Mouse (Mus musculus) lung, embryonic 16.5 days (tissue): ENCODE measurements at regions not wholly inside any gene's neighbourhood (a gene's known extent, or its start where the extent isn't known, plus 50 kb on each side); places are given as distances from the start of the nearest gene placed in this dataset.

Experiments
- ATAC-seq: fragments of 200-750 bp; cut with Nextera tagmentation; 2 replicates; pipeline ENCODE4 v1.8.0; 2017; ENCODE audit warnings: low read depth, mild to moderate bottlenecking, moderate library complexity
- H3K27ac ChIP-seq: fragments of 300-500 bp; sonication (generic); 2 replicates; pipeline ENCODE4 v1.5.1; 2014; ENCODE audit warnings: mild to moderate bottlenecking, control low read depth, low read length
- H3K27me3 ChIP-seq: fragments of 300-500 bp; sonication (generic); 2 replicates; pipeline ENCODE4 v1.6.1; 2014; ENCODE audit warnings: low read depth, low read length, mixed read lengths; ENCODE audit not compliant: control insufficient read depth, insufficient read depth
- H3K36me3 ChIP-seq: fragments of 300-500 bp; sonication (generic); 2 replicates; pipeline ENCODE4 v1.6.1; 2014; ENCODE audit warnings: low read length; ENCODE audit not compliant: control insufficient read depth, insufficient read depth
- H3K4me1 ChIP-seq: fragments of 300-500 bp; sonication (generic); replicated peaks from 2 replicates; pipeline ENCODE4 v1.6.1; 2014; ENCODE audit warnings: low read length, mixed read lengths; ENCODE audit not compliant: control insufficient read depth, insufficient read depth
- H3K4me2 ChIP-seq: fragments of 300-500 bp; sonication (generic); 2 replicates; pipeline ENCODE4 v1.6.1; 2014; ENCODE audit warnings: low read depth, low read length, control low read depth
- H3K4me3 ChIP-seq: fragments of 300-500 bp; sonication (generic); 2 replicates; pipeline ENCODE4 v1.5.1; 2014; ENCODE audit warnings: mild to moderate bottlenecking, low read length, control low read depth
- H3K9ac ChIP-seq: fragments of 300-500 bp; sonication (generic); 2 replicates; pipeline ENCODE4 v1.6.1; 2014; ENCODE audit warnings: low read length, control low read depth
- H3K9me3 ChIP-seq: fragments of 300-500 bp; sonication (generic); 2 replicates; pipeline ENCODE4 v1.6.1; 2016; ENCODE audit warnings: low read length; ENCODE audit not compliant: control insufficient read depth
- WGBS: fragments of 180-500 bp; shearing (Covaris S2); extraction: QIAGEN DNeasy Blood & Tissue Kit; methylation state at CpG from one replicate; pipeline ENCODE4 v1.1.7; 2014; 5-methylcytosine and 5-hydroxymethylcytosine counted together

DNA sequence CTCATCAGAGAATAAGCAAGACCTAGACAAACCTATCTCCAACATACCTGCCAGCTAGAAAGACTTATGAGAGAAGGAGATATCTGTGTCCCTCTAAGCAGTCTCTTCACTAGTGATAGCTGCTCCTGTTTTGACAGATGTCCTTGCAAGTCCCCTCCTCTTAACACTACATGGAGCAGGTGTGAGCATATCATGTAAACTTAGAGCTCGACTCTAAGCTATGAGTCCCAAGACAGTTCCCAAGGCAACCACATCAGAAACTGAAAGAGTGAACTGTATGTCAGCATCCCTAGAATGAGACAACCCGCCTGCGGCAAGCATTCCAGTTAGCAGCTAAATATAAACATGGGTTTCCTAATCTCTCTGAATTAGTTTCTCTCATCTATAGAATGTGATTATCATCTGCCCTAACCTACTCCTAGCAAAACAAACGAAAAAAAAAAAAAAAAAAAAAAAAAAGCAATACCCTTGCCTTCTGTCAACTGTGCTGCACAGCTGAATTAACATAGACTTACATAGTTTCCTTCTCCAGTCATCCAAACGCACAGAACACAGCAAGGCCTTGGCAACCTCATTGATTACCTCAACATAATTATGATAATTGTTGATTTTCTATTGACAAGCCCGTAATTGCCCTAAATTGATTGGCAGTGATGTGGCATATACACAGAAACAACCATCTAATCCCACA, 383.4 kb downstream of the Samd5 start:
- Histone ChIP-seq H3K36me3 (no peaks in the 10 kb centered on the region), H3K4me2 (no peak overlapping the region), H3K27me3 (no peaks in the 10 kb centered on the region), H3K27ac (no peak overlapping the region), H3K9me3 (no peaks in the 10 kb centered on the region), H3K9ac (no peak overlapping the region), H3K4me3 (no peak overlapping the region), H3K4me1 (no peaks in the 10 kb centered on the region)
- WGBS = 47% methylated on average over 6 of the region's 6 CpGs
- ATAC-seq = no peak

DNA sequence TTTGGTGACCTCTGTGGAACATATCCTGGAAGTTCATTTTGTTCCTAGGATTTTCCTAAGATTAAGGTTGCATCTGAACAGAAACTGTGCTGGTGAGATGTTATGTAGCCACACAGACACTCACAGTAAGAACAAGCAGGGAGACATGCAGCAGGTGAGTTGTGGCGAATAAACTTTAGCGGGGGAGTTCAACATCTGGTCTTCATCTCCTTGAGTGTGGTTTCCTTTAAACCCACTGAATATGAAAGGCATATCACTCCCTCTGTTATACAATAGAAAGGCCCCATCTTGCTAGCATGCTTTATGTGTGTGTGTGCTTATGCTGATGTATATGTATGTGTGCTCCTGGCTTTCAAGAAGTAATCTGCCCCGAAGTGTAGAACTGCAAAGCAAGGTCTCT, 387.1 kb upstream of the Sash1 start:
- Histone ChIP-seq H3K4me3 (no peak overlapping the region), H3K4me2 (no peak overlapping the region), H3K9me3 (no peaks in the 10 kb centered on the region), H3K36me3 (no peaks in the 10 kb centered on the region), H3K4me1 (no peaks in the 10 kb centered on the region), H3K9ac (no peak overlapping the region), H3K27ac (no peak overlapping the region), H3K27me3 (no peaks in the 10 kb centered on the region)
- ATAC-seq = no peak
- WGBS = 88% methylated on average over 3 of the region's 3 CpGs

DNA sequence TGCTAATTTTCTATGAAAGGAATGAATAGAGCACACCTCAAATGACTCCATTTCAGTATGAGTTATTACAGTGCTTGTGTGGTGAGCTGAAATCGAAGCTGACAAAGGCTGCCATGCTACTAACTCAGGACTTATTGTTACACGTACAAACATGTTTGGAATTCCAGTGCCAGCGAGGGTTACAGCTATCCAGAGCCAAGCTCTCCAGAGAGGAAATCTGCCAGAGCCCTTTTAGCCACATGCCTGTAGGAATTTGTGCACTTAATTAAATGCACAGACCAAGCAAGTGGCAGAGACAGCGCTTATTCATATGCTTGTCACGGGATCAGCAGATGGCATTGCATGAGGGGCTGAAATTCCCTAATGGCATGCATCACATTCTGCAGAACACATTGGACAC, 386.4 kb upstream of the Sash1 start:
- no peak overlapping the region for H3K4me2 ChIP-seq
- H3K27me3 ChIP-seq = no peaks in the 10 kb centered on the region
- no peak overlapping the region for H3K4me3 ChIP-seq
- 34% methylated on average over 5 of the region's 5 CpGs for WGBS
- ATAC-seq = peak; percentile 20; the same call in 1 of the 2 replicates
- H3K9ac ChIP-seq = no peak overlapping the region
- no peak overlapping the region for H3K27ac ChIP-seq
- no peaks in the 10 kb centered on the region for H3K9me3 ChIP-seq
- H3K4me1 ChIP-seq = no peaks in the 10 kb centered on the region
- no peaks in the 10 kb centered on the region for H3K36me3 ChIP-seq

DNA sequence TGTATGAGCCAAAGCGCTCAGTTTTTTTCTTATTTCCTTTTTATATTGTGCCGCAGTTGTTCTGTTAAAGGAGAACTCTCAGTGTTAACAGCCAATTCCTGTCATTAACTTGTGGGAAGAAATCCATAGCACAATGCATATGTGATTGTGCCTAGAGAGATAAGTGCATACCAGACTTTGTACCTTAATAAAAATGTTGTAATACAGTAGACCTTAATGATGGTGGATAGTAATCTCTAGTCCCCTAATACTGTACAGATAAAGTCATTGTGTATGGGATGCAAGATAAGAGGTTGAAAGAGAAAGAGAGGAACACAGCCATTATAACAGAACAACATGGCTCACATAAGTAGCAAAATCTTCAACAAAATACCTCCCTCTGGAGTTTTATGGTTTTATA, 379.7 kb upstream of the Sash1 start:
- H3K4me2 ChIP-seq = no peak overlapping the region
- 71% methylated on average over 2 of the region's 2 CpGs for WGBS
- H3K27me3 ChIP-seq = no peaks in the 10 kb centered on the region
- no peak overlapping the region for H3K4me3 ChIP-seq
- no peak for ATAC-seq
- no peaks in the 10 kb centered on the region for H3K36me3 ChIP-seq
- H3K9me3 ChIP-seq = no peaks in the 10 kb centered on the region
- H3K27ac ChIP-seq = no peak overlapping the region
- no peak overlapping the region for H3K9ac ChIP-seq
- H3K4me1 ChIP-seq = no peaks in the 10 kb centered on the region

DNA sequence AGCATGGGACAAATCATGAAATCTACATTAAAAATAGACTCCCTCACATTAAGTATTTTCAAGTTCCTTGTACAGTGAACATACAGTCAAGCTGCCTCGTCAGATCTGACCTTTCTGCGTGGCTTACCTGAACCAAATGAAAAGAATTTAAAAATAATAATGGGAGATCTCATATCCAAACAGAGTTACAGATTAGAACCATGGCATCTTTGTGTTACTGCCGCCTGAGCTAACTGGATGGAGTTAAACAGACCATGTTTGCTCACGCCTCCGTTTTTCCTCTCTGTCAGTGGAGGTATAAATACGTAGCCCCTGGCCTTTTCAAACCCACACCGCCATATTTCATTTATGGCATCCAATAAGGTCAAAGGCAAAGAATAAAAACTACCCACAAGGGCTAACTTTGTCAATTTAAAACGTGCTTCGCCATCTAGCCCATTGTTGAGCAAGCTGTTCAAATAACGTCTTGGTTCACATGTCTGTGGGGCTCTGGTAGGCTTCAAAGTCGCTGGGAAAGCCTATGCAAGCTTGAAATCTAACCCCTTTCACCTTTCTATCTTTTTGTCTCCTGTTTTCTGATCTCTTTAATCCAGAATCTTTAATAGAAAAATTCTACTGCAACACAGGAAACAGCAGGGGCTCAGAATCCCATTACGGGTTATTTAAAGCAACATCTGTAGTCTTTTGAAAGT, 378.6 kb upstream of the Sash1 start:
- H3K4me2 ChIP-seq = no peak overlapping the region
- no peaks in the 10 kb centered on the region for H3K27me3 ChIP-seq
- no peaks in the 10 kb centered on the region for H3K4me1 ChIP-seq
- 64% methylated on average over 12 of the region's 12 CpGs for WGBS
- H3K9ac ChIP-seq = no peak overlapping the region
- ATAC-seq = no peak
- H3K36me3 ChIP-seq = no peaks in the 10 kb centered on the region
- H3K4me3 ChIP-seq = no peak overlapping the region
- H3K27ac ChIP-seq = no peak overlapping the region
- H3K9me3 ChIP-seq = no peaks in the 10 kb centered on the region

DNA sequence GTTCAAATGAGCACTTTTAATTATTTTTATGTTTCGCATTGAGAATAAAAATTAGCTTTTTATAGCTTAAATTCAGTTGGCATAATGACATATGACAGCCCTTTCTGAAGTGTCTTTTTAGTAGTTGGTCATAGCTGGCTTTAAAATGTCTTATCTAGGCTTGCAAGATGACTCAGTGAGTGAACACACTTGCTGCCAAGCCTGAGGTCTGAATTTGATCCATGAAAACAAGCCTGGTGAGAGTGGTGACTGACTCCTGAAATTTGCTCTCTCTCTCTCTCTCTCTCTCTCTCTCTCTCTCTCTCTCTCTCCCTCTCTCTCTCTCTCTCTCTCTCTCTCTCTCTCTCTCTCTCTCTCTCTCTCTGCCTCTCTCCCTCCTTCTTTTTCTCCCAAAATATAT, 372.8 kb upstream of the Sash1 start:
- Histone ChIP-seq H3K9ac (no peak overlapping the region), H3K36me3 (no peaks in the 10 kb centered on the region), H3K4me3 (no peak overlapping the region), H3K4me1 (no peaks in the 10 kb centered on the region), H3K27me3 (no peaks in the 10 kb centered on the region), H3K27ac (no peak overlapping the region), H3K9me3 (no peaks in the 10 kb centered on the region), H3K4me2 (no peak overlapping the region)
- 87% methylated on average over 1 of the region's 1 CpGs for WGBS
- no peak for ATAC-seq

DNA sequence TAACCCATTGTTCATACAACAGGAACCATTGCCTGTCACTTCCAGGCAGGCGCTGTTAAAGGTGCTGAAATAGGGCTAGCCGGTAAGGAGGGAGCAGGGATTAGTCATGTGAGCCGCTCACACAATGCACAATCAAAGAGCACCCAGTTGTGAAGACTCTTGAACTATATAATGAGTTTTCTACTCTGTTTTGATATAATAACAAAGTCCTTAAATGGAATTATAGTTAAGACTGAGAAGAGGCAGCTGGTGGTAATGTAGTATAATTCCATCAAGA, 367.0 kb upstream of the Sash1 start:
- no peak overlapping the region for H3K4me3 ChIP-seq
- no peak overlapping the region for H3K27ac ChIP-seq
- no peak overlapping the region for H3K4me2 ChIP-seq
- ATAC-seq = no peak
- no peaks in the 10 kb centered on the region for H3K4me1 ChIP-seq
- no peaks in the 10 kb centered on the region for H3K9me3 ChIP-seq
- no peak overlapping the region for H3K9ac ChIP-seq
- WGBS = 14% methylated on average over 3 of the region's 3 CpGs
- H3K36me3 ChIP-seq = no peaks in the 10 kb centered on the region
- H3K27me3 ChIP-seq = no peaks in the 10 kb centered on the region

DNA sequence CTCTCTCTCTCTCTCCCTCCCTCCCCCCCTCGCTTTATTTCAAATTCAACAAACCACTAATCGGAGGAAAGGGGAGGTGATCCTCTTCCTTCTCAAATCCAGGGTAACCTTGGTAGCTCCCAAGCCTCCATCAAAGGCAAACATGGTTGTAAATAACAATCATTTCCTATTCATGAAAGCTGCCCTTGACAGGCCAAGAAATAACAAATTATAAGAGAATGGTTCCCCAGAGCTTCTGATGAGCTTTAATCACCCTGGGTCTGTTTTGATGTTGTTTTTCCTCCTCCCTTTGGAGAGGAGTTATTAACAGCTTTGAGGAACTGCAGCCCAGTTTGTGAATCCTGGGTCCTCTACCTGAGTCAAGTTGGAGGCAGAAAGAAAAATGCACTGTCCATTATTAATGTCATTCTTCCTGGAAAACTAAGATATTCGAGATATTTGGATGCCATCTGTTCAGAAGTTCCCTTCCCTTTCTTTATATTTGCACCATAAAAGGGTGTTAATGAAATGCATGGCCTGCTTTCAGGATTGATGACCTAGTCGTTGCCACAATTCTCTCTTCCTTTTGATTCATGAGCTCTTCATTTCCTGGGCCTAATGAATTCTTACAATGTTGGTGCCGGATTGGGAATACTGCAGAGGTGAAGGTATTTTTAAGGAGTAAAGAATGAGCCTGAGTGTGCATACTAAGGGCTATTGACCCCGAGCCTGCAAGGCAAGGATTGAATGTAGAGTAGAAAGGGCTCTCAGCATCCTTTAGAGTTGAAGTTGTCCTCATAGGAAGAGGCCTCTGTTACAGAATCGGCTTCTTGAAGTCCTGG, 366.5 kb upstream of the Sash1 start:
- Histone ChIP-seq H3K4me2 (no peak overlapping the region), H3K4me1 (no peaks in the 10 kb centered on the region), H3K4me3 (no peak overlapping the region), H3K27ac (no peak overlapping the region), H3K36me3 (no peaks in the 10 kb centered on the region), H3K9me3 (no peaks in the 10 kb centered on the region), H3K27me3 (no peaks in the 10 kb centered on the region), H3K9ac (no peak overlapping the region)
- no peak for ATAC-seq
- WGBS = 48% methylated on average over 7 of the region's 7 CpGs

DNA sequence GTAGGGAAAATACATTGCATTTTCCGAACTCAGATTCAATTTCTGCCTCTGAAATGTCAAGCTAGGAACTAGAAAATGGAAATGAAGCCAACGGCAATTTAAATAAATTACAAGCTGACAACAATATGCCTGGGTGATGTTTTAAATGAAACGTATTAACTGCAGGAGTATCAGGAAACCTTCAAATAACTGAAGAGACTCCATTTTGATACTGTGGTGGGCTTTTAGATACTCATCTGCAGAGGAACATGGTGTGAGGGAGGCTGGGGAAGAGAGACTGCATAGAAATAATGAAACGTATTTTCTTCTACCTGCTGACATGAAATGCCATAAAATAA, 357.4 kb upstream of the Sash1 start:
- no peaks in the 10 kb centered on the region for H3K36me3 ChIP-seq
- H3K4me1 ChIP-seq = peaks cover 5% of the 10 kb centered on the region; the same call in 1 of the 2 replicates
- H3K4me3 ChIP-seq = no peak overlapping the region
- H3K9ac ChIP-seq = no peak overlapping the region
- H3K27me3 ChIP-seq = no peaks in the 10 kb centered on the region
- H3K4me2 ChIP-seq = no peak overlapping the region
- ATAC-seq = no peak
- no peaks in the 10 kb centered on the region for H3K9me3 ChIP-seq
- no peak overlapping the region for H3K27ac ChIP-seq
- 73% methylated on average over 4 of the region's 4 CpGs for WGBS
